11 mouse cellular contexts compared by ENCODE assay signal in genomic region chr4:97843981-97844690, GRCm38 (mm10).
A peak's percentile ranks its signal among the peaks of the same experiment; 100 is the strongest.
DNase-seq lines count a peak whose midpoint lies in the region; ATAC-seq lines count a peak whose summit lies in the region.
"Had no signal": no experiment of that assay in that cellular context is flagged by ENCODE, and none has a peak within 500 bp of the region (broad histone marks: within the 10 kb centered on the region; RNA-seq: fewer than 3 reads in every experiment).

No protein-coding gene starts in this region.

- H3K4me1 ChIP-seq in heart, embryonic 16.5 days (ENCODE audit: control insufficient read depth, insufficient read depth, low read length): peaks cover 62% of the 10 kb centered on the region
- peaks cover 41% of the 10 kb centered on the region for H3K4me1 ChIP-seq in midbrain, embryonic 10.5 days
- peaks cover 25% of the 10 kb centered on the region for H3K4me1 ChIP-seq in midbrain, embryonic 15.5 days
- H3K4me1 ChIP-seq in forebrain, embryonic 14.5 days (ENCODE audit: control insufficient read depth, insufficient read depth, low read length): peaks cover 47% of the 10 kb centered on the region
- H3K4me1 ChIP-seq in stomach, embryonic 15.5 days: peaks cover 17% of the 10 kb centered on the region; the same call in 1 of the 2 replicates

- H3K36me3 ChIP-seq in heart, embryonic 16.5 days (ENCODE audit: control insufficient read depth, insufficient read depth): no peaks in the 10 kb centered on the region
- no peaks in the 10 kb centered on the region for H3K36me3 ChIP-seq in midbrain, embryonic 10.5 days
- H3K36me3 ChIP-seq in midbrain, embryonic 15.5 days (replicated peaks): no peaks in the 10 kb centered on the region
- peaks cover 5% of the 10 kb centered on the region; the same call in 1 of the 2 replicates for H3K36me3 ChIP-seq in forebrain, embryonic 14.5 days (ENCODE audit: control insufficient read depth, insufficient read depth, low read length)
- H3K36me3 ChIP-seq in stomach, embryonic 15.5 days: no peaks in the 10 kb centered on the region
- H3K36me3 ChIP-seq: heart, embryonic 10.5 days had no signal

- peak overlapping the region; percentile 66 for H3K27ac ChIP-seq in heart, embryonic 16.5 days (ENCODE audit: low read length)
- no peak overlapping the region for H3K27ac ChIP-seq in midbrain, embryonic 10.5 days (replicated peaks)
- no peak overlapping the region for H3K27ac ChIP-seq in midbrain, embryonic 15.5 days
- H3K27ac ChIP-seq in forebrain, embryonic 14.5 days (ENCODE audit: low read depth, low read length): no peak overlapping the region
- H3K27ac ChIP-seq in stomach, embryonic 15.5 days: peak overlapping the region; percentile 85

- H3K27me3 ChIP-seq in heart, embryonic 16.5 days (ENCODE audit: control insufficient read depth, insufficient read depth, low read length): no peaks in the 10 kb centered on the region
- peaks cover 99% of the 10 kb centered on the region for H3K27me3 ChIP-seq in midbrain, embryonic 10.5 days (ENCODE audit: low read depth, poor library complexity, severe bottlenecking)
- peaks cover 18% of the 10 kb centered on the region for H3K27me3 ChIP-seq in midbrain, embryonic 15.5 days (replicated peaks)
- H3K27me3 ChIP-seq in forebrain, embryonic 14.5 days (replicated peaks; ENCODE audit: control insufficient read depth, insufficient read depth, low read length): no peaks in the 10 kb centered on the region
- no peaks in the 10 kb centered on the region for H3K27me3 ChIP-seq in stomach, embryonic 15.5 days (replicated peaks)

- H3K4me2 ChIP-seq in heart, embryonic 16.5 days (ENCODE audit: low read depth, low read length): no peak overlapping the region
- no peak overlapping the region; the same call in 1 of the 2 replicates for H3K4me2 ChIP-seq in midbrain, embryonic 15.5 days
- peak overlapping the region; percentile 26 for H3K4me2 ChIP-seq in forebrain, embryonic 14.5 days (ENCODE audit: low read length)
- H3K4me2 ChIP-seq in stomach, embryonic 15.5 days: no peak overlapping the region

- 64% methylated on average over 15 of the region's 15 CpGs for WGBS in heart, embryonic 16.5 days
- WGBS in midbrain, embryonic 10.5 days: 28% methylated on average over 15 of the region's 15 CpGs
- WGBS in midbrain, embryonic 15.5 days: 14% methylated on average over 15 of the region's 15 CpGs
- 5% methylated on average over 15 of the region's 15 CpGs for WGBS in forebrain, embryonic 14.5 days
- 57% methylated on average over 15 of the region's 15 CpGs for WGBS in stomach, embryonic 15.5 days

- H3K9ac ChIP-seq in heart, embryonic 16.5 days (ENCODE audit: low read length): no peak overlapping the region
- no peak overlapping the region for H3K9ac ChIP-seq in midbrain, embryonic 15.5 days
- H3K9ac ChIP-seq in forebrain, embryonic 14.5 days (ENCODE audit: low read length): 0 out of 2 replicates have a peak overlapping the region, but pooled peaks have one; percentile 14
- H3K9ac ChIP-seq in stomach, embryonic 15.5 days: no peak overlapping the region

- H3K9me3 ChIP-seq in heart, embryonic 16.5 days (replicated peaks; ENCODE audit: control insufficient read depth, low read length): no peaks in the 10 kb centered on the region
- no peaks in the 10 kb centered on the region for H3K9me3 ChIP-seq in midbrain, embryonic 10.5 days (replicated peaks)
- H3K9me3 ChIP-seq in midbrain, embryonic 15.5 days: no peaks in the 10 kb centered on the region
- H3K9me3 ChIP-seq in forebrain, embryonic 14.5 days (replicated peaks; ENCODE audit: control insufficient read depth, low read length): no peaks in the 10 kb centered on the region
- no peaks in the 10 kb centered on the region for H3K9me3 ChIP-seq in stomach, embryonic 15.5 days
- H3K9me3 ChIP-seq: heart, embryonic 10.5 days had no signal

- H3K4me3 ChIP-seq in heart, embryonic 16.5 days (ENCODE audit: low read length): no peak overlapping the region
- H3K4me3 ChIP-seq in midbrain, embryonic 10.5 days: no peak overlapping the region
- H3K4me3 ChIP-seq in midbrain, embryonic 15.5 days: no peak overlapping the region
- no peak overlapping the region for H3K4me3 ChIP-seq in forebrain, embryonic 14.5 days (ENCODE audit: low read depth, low read length)
- no peak overlapping the region for H3K4me3 ChIP-seq in stomach, embryonic 15.5 days (replicated peaks)
- H3K4me3 ChIP-seq: heart, embryonic 10.5 days had no signal

- no peak for ATAC-seq in heart, embryonic 16.5 days (replicated peaks; ENCODE audit: extremely low read depth, insufficient read depth, low FRiP score)
- no peak for ATAC-seq in midbrain, embryonic 15.5 days (replicated peaks)
- no peak for ATAC-seq in forebrain, embryonic 14.5 days
- ATAC-seq in stomach, embryonic 15.5 days (ENCODE audit: insufficient read depth, low FRiP score, low read depth): no peak
- ATAC-seq: CD4-positive, CD25-positive, alpha-beta regulatory T cell, adult 4 months had no signal

- no peak for DNase-seq in heart, adult 8-10 months (ENCODE audit: low spot score)
- peak; percentile 47 for DNase-seq in midbrain, embryonic 10.5 days (ENCODE audit: low spot score)
- peak; percentile 41 for DNase-seq in forebrain, embryonic 14.5 days (ENCODE audit: low spot score)
- DNase-seq in right cerebral cortex, adult 2 months (ENCODE audit: low spot score in 2 of 2): no peak
- no peak for DNase-seq in urinary bladder, postnatal 4 days (ENCODE audit: low spot score in 2 of 2)
- DNase-seq: right cerebral cortex, adult 18-20 months had no signal

Comparison
In these comparisons a context has a peak if more than half of its experiments do, and no peak if none do; other contexts are left out.
1. H3K27ac ChIP-seq: peak in heart, embryonic 16.5 days (single experiment) and stomach, embryonic 15.5 days (single experiment); none in midbrain, embryonic 10.5 days (single experiment), midbrain, embryonic 15.5 days (single experiment) and forebrain, embryonic 14.5 days (single experiment).
2. DNase-seq: peak in midbrain, embryonic 10.5 days (single experiment) and forebrain, embryonic 14.5 days (single experiment); none in heart, adult 8-10 months (single experiment), right cerebral cortex, adult 2 months (0 of 2) and urinary bladder, postnatal 4 days (0 of 2).